Mouse (Mus musculus) inflammation-experienced regulatory T-cells, adult 6 months (primary cell): ENCODE results near the gene Sbno2. TPM values are rescaled to one million over a fixed set of nuclear protein-coding genes. Genes with fewer than 3 reads are reported as not detected.
A peak's percentile ranks its signal among the peaks of the same experiment; 100 is the strongest.

Experiments
- ATAC-seq: one replicate; pipeline ENCODE4 v1.8.0; 2017
- polyA plus RNA-seq, 3 experiments: library from polyadenylated mRNA; unstranded; fragments of 100-300 nt; shearing (Covaris generic); gene quantifications; one replicate each; pipeline ENCODE4 v1.2.1; 2017

Sbno2 gene
- polyA plus RNA-seq, 3 experiments from 2014 or later, result 30.4 to 39.1 (median 32.6) TPM

DNA sequence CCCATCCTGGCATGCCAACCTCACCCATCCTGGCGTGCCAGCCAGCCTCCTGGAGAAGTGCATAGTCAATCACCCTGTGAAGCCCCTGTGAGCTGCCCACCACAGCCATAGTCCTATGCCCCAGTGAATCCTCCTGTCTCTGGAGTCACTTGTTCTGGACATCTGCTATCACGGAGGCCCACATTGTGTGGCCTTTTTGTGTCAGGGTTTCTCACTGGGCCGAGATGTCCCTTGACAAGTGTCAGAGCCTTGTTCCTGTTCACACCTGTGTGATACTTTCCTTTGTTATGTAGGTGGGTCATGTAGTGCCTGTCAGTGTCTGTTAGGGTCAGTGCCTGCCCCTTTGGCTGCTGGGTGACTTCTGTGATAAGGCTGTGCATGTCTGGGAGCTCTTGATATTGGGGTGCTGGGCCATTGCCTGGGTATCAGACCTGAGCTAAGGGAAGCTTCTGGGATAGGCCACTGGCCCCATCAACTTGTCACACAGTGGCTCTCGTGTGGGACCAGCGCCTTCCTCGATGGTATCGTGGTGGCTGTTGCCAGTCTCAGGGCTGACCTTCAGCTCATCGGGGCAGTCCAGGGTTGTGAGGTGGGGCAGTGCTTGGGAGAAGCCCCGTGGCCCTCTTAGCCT, 18.7 kb upstream of the Sbno2 start:
- ATAC-seq, result no peak

DNA sequence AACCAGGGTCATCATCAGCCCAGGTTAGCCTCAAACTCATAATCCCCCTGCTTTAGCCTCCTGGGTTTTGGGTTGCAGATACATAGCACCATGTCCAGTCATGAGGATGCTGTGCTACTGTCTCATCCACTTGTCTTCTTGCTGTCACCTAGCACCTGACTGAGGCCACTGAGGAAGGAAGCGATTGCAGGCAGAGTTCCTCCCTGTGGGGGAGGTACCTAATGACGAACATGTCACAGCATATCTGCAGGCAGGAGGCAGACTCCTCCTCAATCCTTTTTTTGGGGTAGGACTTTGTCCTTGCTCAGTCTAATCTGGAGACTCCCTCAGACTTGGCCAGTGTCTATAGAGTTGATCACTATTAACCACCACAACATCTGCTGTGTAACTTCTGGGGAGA, 16.3 kb upstream of the Sbno2 start:
- ATAC-seq, result no peak

DNA sequence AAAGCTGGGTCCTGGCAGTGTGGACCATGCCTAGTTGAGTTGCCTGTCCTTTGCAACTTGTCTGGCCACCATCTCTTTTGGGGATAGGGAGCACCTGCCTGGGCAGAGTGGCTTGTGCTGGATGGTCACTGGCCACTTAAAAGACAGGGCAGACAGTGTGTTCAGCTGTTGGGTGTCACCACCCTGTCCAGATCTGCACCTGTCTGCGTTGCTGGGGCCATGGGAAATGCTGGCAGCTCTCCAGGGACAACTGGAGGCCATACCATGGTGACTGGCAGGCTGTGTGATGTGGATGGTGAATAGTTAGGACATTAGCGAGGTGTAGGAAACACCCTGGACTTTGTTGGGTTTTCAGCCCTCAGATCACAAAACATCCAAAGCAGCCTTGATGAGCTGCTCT, 14.8 kb upstream of the Sbno2 start:
- no peak for ATAC-seq

DNA sequence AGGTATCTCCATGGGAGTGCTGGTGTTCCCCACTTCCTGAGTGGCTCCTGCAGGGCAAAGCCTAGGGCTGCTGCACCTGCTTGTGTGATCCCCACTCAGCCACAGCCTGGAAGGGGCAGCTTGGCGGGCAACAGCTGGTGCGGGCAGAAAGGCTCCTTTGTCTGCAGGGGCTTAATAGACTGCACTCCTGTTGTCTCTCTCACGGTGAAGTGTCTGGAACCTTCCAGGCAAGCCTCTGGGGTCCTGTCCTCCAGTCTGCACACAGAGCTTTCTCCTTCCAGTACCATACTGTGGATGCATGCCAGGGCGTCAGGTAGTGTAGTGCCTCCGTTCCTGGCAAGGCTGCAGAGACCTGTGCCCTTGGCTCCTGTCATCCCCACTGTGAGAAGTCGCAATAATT, 13.2 kb upstream of the Sbno2 start:
- no peak for ATAC-seq

DNA sequence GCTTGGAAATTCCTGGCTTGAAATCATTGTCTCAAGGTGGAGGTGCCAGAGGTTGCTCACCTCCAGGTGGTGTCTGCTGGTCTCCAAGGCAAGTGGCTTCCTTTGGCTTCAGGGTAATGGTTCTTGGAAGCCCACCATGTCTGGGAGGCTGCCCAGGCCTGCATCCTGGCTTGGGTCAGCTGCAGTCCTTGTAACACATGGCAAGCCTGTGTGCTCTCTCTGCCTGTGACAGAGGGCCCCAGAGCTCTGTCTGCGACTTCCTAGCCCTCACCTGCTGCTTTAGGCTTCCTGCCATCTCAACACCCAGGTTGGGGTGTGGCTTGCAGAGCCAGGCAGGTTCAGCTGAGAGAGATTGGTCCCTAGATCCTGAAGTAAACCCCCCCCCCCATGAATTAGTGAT, 12.4 kb upstream of the Sbno2 start:
- ATAC-seq, result no peak

DNA sequence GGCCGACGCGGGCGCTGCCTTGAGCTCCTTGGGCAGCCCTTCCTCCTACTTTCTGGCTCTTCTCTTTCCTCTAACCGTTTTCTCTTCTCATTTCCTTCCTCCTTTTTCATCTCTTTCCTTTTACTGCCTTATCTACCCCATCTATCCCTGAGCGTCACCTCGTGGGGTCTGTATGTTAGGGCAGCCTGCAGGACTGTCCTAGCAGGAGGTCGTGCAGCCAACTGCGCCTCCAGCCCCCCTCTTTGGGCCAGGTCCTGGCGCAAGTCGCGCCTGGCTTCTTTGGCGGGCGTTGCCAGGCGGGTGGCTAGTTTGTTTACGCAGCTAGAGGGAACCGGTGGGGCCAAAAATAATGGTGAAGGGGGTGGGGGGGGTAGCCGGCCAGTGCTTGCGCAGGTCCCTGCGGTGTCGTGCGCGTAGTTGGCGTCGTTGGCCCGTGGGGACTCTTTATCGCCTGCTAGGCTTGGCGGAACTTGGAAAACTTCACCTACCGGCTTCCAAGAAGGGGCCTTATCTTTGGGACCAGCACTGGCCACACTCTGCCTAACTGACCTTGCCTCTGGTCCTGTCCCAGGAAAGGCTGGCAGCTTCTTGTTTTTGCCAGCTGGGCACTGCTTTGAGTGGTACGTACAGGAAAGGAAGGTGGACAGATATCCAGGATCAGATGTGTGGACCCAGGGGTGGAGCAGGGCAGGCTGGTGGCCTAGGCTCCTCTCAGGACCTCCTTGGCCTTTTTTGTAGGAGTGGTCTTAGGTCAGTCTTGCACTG, 11.7 kb upstream of the Sbno2 start:
- no peak for ATAC-seq

DNA sequence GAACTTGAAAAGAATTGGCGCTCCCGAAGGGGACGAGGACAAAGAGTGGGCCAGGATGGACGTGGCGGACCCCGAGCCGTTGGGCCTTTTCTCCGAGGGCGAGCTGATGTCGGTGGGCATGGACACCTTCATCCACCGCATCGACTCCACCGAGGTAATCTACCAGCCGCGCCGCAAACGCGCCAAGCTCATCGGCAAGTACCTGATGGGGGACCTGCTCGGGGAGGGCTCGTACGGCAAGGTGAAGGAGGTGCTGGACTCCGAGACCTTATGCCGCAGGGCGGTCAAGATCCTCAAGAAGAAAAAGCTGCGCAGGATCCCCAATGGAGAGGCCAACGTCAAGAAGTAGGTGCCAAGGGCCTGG, 11.2 kb upstream of the Sbno2 start:
- ATAC-seq, result no peak

DNA sequence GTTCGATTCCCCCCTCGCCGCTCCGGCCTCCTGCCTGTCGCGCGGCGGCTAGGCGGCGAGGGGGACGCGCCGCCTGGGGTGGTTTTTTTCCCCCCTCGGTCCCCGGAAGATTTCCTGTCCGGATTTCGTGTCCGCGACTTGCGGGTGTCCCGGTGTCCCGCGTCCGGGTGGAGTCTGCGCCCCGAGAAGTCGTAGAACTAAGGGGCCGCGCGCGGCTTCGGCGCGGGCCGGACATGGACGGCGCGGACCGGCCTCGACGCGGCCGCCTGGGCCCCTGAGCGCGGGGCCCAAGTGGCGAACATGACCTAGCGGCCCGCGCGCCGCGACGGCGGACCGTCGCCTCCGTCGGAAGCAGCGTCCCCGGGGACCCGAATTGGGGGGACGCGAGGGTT, 10.6 kb upstream of the Sbno2 start:
- ATAC-seq, result no peak

DNA sequence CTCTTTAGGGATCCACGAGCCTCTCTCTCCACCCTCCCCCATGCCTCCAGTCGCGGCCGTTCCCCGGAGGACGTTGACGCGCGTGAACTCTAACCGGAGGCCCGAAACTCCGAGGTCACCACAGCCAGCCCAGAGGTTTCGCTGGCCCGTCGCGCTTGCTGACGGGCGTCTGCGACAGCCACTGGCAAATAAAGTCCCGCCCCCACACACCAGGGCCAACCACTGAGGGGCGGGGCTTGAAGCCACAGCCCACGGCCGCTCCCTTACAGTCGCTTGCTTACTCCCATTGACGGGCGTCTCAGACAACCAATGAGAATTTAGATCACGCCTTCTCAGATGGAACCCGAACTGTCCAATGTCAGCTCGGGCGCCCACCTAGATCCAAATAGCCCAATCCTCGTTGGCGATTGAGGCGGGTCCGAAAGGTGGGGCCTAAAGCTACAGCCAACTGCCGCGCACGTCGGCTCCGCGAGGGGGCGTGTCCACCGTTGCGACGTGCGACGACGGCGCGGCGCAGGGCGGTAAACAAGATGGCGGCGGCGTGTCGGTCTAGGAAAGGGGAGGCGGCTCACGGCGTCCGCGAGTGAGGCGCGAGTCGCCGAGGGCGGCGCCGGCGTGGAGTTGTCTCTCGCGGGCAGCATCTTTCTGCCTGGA, 10.0 kb upstream of the Sbno2 start, which contains the start of gene Stk11:
Gene Stk11 (plus strand): TSS at position 514 of the 654 bp plus-strand sequence.
- peak; percentile 97 for ATAC-seq

DNA sequence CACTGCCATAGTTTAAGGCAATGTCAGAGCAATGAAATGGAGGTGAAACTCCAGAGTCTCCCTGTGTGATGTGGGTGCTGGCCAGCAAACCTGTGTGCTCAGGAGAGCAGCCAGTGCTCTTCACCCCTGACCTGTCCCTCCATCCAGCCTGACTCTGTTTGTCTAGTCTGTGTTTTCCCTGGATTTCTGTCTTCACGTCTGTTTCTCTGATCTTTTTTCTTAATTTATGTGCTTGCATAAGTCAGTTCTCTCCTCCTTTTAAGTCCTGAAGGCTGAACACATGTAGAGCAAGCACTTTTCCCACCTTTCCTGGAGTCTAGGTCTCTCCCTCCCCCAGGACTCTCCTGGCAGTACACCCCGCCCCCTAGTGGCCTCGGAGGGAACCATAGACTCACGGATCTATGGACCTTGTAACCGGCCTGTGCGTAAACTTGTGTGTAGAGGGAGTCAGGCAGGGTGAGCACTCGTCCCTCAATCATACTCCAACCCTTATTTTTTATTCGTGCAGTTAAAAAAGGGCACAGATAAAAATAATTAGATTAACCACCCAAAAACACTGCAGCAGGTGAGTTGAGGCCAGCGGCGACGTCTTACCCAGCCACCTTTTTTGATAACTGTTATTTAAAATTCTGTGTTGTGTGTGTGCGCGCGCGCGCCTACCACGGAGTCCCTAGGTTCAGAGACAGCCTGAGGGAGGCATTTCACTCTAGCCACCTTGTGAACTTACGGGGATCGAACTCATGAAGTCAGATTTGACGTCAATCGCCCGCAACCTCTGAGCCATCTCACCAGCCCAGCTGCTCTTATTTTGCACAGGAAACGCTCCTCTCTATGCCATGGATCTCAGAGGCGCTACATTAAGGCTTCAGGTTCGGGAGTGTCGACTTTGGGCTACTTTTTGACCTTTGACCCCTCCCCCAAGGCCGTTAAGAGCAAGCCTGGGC, 9.2 kb upstream of the Sbno2 start:
- peak; percentile 20 for ATAC-seq

DNA sequence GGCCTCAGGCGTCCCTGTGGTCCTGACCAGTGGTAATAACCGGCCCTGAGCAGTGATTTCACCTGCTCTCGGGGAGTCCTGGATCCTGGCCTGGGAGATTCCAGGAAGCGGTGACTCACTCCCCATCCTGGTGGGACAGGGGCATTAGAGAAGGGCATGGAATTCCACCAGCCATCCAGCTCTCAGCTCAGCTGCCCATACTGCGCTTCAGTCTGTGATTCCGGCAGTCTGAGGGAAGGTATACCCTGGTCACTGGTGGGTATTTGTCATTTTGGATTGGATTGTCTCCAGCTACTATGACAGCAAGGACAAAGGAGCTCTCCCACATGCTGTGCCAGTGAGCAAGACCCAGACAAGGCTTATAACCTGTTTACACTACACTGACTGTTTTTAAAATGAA, 2.3 kb upstream of the Sbno2 start:
- no peak for ATAC-seq

DNA sequence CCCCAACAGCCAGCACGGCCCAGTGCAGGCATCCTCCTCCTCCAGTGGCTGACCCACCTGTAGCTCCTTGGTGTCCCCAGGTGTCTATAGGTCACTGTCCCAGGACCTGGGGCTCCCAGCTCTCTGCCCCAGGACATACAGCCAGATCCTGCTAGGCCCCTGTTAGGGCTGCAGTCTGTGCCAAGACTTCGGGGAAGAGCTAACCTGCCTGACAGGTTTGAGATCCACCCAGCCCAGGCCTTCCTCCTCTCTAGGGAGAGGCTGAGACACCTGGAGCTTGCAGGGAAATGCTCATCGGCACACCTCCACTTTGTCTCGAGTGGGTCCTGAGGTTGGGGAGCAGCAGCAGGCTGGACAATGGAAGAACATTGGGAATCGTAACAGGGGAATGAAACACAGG, 555 bp upstream of the Sbno2 start:
- no peak for ATAC-seq

DNA sequence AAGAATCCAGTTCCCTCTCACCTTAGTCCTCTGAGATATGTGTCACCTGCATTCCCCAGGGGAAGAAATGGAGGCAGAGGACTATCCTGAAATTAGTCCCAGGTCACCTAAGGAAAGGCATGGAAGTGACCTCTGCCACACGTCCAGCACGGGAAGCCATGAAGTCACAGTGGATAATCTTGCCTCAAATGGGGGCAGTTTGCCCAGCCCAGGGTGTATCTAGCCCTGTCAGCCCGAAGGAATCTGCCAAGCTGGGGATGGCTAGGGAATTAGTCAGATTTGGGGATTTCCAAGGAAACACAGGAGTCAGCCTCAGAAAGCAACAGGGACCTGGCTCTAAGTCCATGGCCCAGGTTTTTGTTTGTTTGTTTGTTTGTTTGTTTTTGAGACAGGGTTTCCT, 1.2 kb downstream of the Sbno2 start:
- ATAC-seq, result no peak

DNA sequence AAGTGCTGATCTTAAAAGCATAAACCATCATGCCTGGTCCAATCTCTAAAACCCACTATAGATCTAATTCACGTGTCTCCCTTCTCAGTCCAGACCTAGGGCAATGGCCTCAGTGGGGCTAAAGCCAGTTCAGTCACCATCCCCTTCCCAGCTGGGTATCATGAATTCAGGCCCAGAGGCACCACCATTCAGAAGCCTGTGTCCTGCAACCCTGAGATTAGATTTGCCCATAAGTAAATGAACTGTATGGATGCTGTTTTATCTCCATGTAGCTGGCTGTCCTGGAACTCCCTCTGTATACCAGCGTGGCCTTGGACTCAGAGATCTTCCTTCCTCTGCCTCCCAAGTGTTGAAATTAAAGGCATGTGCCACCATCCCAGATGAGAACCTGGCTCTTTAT, 2.3 kb downstream of the Sbno2 start:
- no peak for ATAC-seq

DNA sequence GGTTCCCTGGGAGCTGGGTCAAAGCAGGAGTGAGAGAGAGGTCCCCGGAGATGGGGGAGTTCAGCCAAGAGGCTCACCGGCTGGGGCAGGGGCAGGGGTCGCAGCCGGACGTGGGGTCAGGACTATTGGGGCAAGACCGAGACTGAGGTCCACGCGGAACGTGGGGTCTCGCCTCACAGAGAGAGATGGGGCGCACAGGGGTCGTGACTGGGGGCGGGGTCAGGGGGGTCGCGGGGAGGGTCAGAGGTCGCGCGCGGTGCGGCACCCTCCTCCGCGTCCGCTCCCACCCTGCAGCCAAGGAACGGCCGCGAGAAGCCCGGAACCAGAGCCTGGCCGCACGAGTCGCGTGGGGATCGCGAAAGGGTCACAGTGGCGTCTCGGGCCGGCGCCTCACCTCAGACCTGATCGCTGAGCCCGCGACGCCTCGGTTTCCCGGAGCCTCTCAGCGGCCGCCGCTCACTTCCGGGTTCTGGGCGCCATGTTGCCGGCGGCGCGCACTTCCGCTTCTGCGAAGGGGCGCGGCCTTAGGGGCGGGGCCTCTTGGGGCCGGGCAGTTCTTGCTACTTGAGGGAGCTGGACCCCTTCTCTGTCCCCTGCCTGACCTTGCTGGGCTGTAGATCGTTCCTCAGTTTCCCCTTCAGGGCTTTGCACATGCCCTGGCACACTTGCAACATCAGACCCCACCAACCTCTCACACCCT, 3.0 kb downstream of the Sbno2 start:
- peak; percentile 98 for ATAC-seq

DNA sequence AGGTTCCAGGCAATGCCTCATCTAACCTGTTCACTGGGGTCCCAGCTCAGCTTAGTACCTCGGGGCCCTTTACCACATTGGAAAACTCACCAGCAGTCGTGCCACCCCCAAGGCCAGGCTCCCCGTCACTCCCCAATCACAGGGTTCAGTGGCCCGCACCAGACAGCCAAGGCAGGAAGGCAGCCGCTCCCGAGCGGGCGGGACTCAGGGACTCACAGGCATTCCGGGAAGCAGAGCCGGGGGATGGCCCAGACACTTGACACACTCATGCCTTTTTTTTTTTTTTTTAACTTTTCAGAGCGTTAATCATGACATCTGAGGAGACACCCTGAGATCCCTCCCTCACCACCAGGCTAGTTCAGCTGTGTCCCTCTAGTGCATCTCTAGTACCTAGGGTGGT, 4.4 kb downstream of the Sbno2 start:
- no peak for ATAC-seq

DNA sequence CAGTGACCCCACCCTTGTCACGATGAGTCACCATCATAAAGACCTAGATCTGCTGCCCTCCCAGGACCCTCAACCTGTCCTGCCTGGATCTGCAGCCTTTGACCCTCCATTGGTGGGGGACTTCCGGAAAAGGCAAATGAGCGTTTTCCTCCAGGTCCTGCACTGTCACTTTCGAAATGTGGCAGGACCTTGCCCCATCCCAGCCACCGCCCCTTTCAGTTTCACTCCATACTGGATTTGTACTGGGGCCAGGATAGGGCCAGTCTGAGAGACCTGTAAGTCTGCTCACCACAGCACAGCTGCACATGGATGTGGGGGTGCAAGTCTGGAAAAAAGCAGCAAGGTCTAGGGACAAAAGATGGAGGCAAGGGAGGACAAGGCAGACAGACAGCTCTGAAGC, 6.7 kb downstream of the Sbno2 start:
- no peak for ATAC-seq

DNA sequence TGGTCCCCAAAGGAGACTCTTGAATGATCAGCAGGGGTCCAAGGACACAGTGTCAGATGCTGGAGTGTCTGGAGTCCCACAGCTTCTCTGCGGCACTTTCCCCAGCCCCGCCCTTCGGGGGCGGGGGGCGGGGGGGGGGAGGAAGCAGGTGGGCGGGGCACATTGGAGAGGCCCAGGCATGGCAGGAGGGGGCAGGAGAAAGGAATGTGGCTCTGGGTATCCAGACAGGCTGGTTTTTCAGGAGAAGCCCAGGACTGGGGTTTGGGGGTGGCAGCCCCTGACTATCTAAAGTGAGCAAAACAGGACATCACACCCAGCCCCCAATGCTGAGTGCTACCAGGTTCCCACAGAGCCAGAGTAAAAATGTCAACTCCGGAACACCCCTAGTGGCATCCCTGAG, 8.1 kb downstream of the Sbno2 start:
- ATAC-seq, result no peak

DNA sequence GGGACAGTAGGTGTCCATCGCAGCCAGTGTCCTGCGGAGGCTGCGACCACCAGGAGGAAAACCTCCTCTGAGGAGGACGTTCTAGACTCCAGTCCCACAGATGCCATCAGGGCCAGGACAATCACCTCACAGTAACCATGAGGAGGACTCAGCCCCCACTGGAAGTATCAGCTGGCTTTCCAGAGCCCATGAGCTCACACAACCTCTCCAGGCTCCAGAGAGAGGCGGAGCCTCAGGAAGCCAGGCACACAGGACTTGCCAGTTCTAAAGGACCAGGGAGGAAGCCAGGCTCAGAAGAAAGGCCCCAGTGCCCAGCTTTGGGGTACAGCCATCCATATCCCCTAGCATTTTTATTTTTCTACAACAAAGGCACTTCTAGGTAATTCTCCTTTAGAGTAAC, 9.8 kb downstream of the Sbno2 start:
- no peak for ATAC-seq

DNA sequence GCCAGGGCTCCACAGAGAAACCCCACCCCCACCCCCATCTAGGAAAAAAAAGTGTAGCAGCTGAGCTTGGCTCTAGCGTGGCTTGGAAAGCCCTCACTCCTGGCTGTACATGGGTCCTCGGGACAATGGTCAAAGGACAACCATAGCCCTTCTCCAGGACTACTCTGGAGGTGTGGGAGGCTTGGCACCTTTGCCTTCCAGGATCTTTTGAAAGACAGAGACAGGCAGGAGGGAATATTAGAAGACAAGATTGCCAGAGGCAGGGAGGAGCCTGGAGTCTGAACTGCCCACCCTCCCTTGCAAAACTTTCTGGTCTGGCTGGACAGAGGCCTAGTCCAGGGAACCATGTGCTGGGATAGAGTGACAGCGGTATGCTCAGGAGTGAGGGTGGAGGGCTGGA, 10.7 kb downstream of the Sbno2 start:
- ATAC-seq, result no peak

DNA sequence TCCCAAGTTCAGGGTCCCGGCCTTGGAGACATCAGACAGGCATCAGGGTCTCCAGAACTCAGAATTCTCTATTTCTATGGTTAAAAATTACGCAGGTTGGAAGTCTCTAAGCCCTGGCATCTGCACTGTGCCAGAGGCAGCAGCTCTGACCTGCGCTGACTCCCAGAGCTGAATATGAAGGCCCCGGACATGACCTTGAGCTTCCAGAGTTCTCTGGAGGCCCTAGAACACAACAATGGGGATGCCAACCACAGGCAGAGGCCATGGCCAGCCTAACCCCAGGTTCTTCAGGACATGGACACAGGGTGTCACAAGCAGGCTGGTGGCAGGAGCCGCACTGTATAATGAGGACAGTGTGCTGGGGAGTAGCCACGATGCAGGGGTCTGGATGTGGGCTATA, 11.3 kb downstream of the Sbno2 start:
- no peak for ATAC-seq

DNA sequence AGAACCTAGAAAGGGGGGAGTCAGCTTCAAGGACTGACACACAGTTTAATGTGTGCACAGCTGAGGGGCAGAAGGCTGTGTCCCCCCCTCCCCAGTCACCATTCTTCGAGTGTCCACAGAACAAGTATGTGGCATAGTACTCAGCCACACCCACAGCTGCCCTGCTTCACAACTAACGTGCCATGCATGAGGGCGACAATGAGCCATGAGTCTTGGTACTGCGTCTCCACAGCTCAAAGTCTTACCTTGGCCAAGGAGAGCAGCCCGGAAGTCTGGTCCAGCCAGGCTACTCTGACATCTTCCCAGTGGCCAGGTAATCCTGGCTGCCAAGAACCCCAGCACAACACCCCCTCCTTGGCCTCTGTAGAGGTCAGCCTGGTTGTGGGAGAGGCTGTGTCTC, 12.7 kb downstream of the Sbno2 start:
- ATAC-seq, result no peak
